Mouse (Mus musculus) colon, adult 2 months (tissue): ENCODE data around the gene Top3a. TPM values are rescaled to one million over a fixed set of nuclear protein-coding genes. Genes with fewer than 3 reads are reported as not detected.

Experiments used
- polyA plus RNA-seq: library from polyadenylated mRNA; depleted of rRNA; stranded (reverse); fragments of >200 nt; gene quantifications from 2 replicates; pipeline ENCODE4 v1.2.3, GENCODE M21; 2012; rRNA removed

Top3a gene
- 6.1 and 6.6 TPM in 2 replicates for polyA plus RNA-seq

DNA sequence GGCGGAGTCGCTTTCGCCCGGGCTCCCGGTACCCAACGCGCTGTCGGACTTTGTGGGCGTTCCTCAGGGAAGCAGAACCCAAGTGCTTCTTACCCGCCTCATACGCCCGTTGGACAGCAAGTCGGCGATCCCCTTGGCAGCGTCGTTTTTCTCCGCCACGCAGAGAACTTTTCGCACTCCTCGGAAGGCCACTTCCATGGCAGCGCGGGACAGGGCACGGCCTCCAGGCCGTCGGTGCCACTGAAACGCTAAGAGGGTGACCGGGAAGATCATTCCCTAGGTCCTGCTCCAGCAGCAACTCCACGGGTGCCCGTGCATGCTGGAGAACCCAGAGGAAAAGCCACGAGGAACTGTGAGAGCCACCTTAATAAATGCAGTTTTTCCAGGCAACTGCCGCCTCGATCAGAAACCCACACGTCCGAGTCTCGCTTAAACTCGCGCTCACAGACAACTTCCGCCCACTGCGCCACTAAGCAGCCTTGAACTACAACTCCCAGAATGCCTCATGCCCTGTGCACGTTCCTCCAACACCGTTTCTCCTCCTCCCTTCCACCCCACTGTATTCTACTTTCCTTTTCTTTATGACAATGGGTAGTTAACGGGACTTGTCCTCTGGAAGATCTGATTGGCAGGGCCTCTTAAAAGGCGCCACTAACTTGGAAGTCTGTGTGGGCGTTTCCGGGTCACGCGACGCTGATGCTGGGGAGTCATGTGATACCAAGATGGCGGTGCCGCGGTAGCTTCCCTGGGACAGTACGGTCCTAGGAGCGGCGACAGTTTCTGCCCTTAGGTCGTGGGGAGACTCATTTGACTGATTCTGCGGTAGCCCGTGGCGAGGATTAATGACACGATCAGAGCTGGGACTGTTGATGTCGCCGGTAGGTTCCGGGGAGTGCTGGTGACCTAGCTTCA, at the start of gene Top3a, which contains the start of gene Smcr8:
Gene Top3a (minus strand): TSS at position 537 of the 912 bp plus-strand sequence.
Gene Smcr8 (plus strand): TSS at position 696 of the 912 bp plus-strand sequence.

DNA sequence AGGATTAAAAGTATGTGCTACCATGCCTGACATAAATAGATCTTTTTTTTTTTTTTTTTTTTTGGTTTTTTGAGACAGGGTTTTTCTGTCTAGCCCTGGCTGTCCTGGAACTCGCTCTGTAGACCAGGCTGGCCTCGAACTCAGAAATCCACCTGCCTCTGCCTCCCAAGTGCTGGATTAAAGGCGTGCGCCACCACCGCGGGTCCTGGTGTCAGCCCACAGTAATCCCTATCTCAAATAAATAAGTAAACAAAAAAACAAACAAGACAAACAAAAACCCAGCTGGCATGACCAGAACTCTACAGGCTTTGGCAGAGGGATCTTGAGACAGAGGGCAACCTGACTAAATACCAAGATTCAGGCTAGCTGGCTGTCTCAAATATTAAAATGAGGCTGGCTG, 34.5 kb upstream of the Top3a start, which contains the start of gene Shmt1:
Gene Shmt1 (minus strand): TSS at position 101 of the 400 bp plus-strand sequence.

DNA sequence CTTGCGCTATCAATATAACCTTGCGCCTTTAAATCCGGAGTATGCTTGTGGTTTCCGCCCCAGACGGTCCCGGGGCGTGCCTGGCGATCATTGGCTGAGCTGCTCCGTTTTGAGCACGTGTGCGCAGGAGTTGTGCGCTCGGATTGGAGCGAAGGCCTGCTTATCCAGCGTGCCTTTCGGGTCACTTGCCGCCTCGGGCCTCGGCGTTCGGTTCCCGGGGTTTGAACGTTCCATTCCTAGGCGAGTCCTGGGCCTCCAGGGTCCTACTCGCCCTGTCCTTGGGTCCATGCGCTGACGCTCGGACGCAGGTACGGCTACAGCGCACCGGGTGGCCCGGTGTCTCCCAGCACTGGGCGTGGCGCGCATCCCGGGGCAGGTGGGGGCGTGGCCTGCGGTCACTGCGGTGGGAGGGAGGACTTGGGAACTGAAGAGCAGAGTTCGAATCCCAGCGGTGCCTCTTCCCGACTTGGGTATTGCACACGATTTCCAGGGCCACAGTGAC, 48.9 kb downstream of the Top3a start, which contains the start of gene Mief2:
Gene Mief2 (plus strand): TSS at position 139 of the 502 bp plus-strand sequence.

DNA sequence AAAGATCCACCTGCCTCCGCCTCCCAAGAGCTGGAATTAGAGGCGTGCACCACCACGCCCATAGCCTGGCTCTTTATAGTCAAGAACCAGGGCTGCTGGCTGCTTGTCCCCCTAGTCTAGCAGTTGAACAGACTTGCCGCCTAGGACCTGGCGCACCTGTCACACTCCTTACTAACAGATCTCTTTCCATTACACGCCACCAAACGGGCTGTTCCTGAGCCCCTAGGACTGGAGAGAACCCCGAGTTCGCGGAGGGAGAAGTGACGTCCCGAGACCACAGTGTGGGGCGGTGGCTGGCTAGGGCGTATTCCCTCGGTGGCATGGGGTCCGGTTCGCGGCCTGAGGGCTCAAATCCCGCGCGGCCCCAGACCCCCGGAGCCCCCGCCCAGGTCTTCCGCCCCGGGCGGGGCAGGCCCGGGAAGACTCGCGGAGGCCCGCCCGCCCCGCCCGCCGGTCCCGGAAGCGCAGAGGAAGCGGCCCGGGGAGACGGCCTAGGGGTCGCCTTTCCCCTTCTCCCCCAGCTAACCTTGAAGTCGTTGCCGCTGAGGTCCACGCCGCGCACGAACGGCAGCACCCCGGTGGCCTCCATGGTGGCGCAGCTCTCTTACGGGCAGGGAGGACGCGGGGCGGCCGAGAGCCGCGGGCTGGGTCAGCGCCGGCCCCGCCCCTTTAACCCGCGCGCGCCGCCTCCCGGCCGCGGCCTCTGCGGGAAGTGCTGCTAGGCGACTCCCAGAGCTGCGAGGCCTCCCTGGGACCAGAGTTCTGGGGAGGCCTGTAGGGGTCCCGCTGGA, 50.4 kb downstream of the Top3a start, which contains the start of gene Flii:
Gene Flii (minus strand): TSS at position 663 of the 791 bp plus-strand sequence.

DNA sequence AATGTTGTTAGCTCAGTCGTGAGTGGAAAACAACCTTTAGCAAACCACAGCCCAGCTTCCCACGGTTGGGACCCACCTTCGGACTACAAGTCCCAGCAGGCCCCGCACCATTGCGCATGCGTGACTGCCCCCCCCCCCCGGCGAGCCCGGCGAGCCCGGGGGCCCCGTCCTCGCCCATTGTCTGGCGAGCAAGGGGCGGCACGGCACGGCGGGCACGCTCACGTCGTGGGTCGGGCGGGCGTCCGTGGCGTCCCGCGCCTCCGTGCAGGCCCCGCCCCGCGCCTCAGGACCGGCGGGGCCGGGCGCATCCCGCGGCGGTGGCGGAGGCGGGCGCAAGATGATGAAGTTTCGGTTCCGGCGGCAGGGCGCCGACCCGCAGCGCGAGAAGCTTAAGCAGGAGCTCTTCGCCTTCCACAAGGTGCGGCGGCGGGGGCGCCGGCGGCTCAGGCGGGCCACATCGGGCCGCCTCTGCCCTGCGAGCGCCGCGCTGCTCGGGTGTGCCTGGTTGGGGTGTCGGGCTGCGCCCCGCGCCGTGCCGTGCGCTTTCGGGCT, 77.6 kb downstream of the Top3a start, which contains the start of gene Llgl1:
Gene Llgl1 (plus strand): TSS at position 200 of the 552 bp plus-strand sequence.

Other genes starting within 250 kb of the Top3a start
- gene Alkbh5, start 241.0 kb downstream of the Top3a start, polyA plus RNA-seq: 29.3 and 30.5 TPM in 2 replicates
- 52.3 and 53.9 TPM in 2 replicates for gene Llgl1, start 77.6 kb downstream of the Top3a start, polyA plus RNA-seq
- 282 and 308 TPM in 2 replicates for gene Flii, start 50.1 kb downstream of the Top3a start, polyA plus RNA-seq
- 17.8 and 23.9 TPM in 2 replicates for gene Mief2, start 49.0 kb downstream of the Top3a start, polyA plus RNA-seq
- gene Smcr8, start 159 bp upstream of the Top3a start, polyA plus RNA-seq: 7.1 and 7.4 TPM in 2 replicates
- 25.7 and 26.4 TPM in 2 replicates for gene Shmt1, start 34.4 kb upstream of the Top3a start, polyA plus RNA-seq
- 21.7 and 25.0 TPM in 2 replicates for gene Dhrs7b, start 53.3 kb upstream of the Top3a start, polyA plus RNA-seq
- 72.2 and 80.5 TPM in 2 replicates for gene Tmem11, start 101.9 kb upstream of the Top3a start, polyA plus RNA-seq
- 16.7 and 19.1 TPM in 2 replicates for gene Natd1, start 137.4 kb upstream of the Top3a start, polyA plus RNA-seq
- 35.8 and 44.1 TPM in 2 replicates for gene Map2k3, start 154.7 kb upstream of the Top3a start, polyA plus RNA-seq
- gene Kcnj12, start 245.2 kb upstream of the Top3a start, polyA plus RNA-seq: 1.9 and 2.2 TPM in 2 replicates